Mouse (Mus musculus): ENCODE measurements at regions not wholly inside any gene's neighbourhood (a gene's known extent, or its start where the extent isn't known, plus 50 kb on each side); places are given as distances from the start of the nearest gene placed in this dataset.

GRCm38 (mm10) chr10:66802691-66803090, 293.2 kb upstream of the Jmjd1c start:
- no peak for DNase-seq (ENCODE audit: low spot score)

GRCm38 (mm10) chr10:66807261-66807968, 288.5 kb upstream of the Jmjd1c start:
- peak; percentile 61 for DNase-seq (ENCODE audit: low spot score)

DNA sequence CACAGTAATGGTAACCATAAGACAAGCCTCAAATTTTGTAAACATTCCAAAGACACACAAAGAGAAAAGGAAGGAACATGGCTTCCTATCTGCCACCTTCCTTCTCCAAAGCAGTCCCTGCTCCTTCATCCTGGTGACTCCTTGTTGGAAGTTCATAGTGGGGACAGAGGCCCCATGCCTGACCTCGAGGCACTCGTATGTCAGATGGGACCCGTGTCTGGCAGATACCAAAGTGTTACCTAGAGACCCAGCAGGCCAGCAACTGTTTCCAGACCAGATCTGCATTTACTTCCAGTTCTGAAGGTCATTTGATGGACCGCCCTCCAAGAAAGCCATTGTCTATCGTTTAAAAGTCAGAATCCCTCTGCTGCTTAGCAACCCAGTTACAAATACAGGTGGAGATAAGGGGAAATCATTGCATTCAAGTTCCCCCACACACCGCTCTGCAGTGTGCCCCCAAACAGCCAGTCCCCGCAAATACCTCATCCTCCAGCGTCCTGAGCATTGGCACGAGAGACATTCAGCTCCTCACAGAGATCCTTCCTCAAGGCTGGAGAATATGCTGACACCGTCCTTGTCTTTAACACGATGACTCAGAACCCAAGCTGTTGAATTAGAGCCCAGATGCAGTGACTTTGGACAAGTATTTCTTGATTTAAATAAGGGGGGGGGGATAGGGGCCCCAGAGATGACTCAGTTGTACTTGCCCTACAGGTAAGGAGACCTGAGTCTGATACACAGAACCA, 283.2 kb upstream of the Jmjd1c start:
- DNase-seq (ENCODE audit: low spot score) = no peak

DNA sequence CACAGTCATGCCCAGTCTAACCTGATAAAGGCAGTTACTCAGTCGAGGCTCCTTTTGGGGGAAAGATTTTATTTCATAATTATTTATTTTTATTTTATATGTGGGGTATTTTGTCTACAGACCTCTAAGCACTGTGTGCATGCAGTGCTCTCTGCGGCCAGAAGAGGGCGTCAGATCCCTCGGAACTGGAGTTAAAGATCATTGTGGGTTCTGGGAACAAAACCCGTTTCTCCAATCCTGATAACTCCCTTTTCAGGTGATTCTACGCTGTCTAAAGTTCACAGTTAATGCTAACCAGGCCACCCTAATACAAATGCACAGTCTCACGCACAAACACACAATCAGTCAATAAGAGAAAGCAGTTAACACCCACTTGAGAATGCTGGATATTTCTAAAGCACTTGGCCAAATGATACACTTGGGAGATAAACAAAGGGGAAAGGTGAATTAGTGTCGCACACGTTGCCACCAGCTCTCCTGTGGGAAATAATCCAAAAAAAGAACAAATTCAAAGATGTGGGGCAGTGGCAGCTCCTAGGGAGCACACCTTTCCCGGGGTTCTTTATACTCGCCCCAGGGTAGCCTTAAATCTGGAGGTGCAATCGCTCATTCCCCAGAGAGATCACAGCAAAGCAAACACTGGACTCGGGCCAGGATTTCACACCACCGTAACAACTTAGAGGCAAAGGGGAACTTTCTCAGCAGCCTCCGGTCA, 281.9 kb upstream of the Jmjd1c start:
- no peak for DNase-seq (ENCODE audit: low spot score)

DNA sequence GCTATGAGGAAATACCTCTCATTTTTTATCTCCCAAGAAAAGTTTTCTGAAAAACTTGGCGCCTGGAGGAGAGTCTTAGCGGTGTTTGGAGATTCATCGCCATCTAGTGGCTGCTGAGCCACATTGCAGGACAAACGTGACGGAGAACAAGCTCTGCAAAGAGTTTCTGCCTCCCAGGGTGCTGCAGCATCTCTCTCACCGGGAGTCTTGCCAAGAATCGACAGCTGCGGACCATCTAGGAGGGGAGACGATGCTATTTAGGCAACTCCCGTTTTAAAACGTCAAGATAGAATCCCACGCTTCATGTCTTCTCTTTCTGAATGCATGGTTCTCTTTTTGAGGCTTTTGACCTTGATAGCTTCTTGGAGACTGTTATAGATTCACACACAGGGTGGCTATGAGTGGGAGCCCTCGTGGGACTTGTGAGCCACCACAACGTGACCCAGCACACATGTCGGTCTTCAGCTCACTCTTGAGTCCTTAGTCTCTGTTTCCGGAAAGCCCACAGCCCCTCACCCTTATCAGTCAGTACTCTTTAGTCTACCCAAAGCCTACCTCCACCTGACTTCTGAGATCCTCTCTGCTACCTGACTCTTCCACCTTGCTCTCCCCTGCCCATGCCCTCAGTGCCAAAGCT, 281.2 kb upstream of the Jmjd1c start:
- DNase-seq (ENCODE audit: low spot score) = peak; percentile 83

- DNase-seq (ENCODE audit: low spot score) = no peak
Observed at GRCm38 (mm10) chr10:66815951-66816350, 280.0 kb upstream of the Jmjd1c start.

DNA sequence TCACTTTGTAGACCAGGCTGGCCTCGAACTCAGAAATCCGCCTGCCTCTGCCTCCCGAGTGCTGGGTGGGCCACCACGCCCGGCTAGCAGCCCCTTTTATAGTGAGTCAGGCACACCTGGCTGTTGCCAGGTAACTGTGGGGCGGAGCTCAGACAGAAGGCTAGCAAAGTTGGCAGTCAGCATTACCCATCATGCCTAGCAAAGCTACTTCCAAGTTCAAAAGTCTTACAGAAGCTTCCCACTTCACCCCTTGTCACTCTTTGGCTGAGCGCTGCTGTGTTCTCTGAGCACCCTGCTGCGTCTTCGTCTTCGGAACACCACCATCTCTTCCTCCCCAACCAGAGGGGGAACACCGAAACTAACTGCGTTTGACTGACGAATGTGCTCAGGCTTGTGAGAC, 279.1 kb upstream of the Jmjd1c start:
- no peak for DNase-seq (ENCODE audit: low spot score)

DNA sequence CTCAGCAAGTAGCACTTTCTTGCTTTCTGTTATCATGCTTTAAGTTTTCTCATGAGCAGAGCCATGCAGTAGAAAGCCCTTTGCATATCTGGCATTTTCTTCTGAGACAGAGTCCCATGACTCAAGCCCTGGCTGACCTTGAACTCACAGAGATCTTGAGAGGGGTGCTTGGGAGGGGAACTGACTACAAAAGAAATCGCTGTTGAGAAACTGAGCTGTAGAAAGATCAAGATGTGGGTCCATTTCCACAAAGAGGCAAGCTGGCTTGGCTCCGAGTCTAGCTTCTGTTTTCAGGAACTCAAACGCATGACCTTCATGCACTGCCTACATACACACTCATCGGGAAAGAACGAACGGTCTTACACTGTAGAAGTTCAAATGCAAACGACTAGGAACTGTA, 278.0 kb upstream of the Jmjd1c start:
- no peak for DNase-seq (ENCODE audit: low spot score)

- DNase-seq (ENCODE audit: low spot score) = no peak
Observed at GRCm38 (mm10) chr10:66819517-66819916, 276.4 kb upstream of the Jmjd1c start.

DNA sequence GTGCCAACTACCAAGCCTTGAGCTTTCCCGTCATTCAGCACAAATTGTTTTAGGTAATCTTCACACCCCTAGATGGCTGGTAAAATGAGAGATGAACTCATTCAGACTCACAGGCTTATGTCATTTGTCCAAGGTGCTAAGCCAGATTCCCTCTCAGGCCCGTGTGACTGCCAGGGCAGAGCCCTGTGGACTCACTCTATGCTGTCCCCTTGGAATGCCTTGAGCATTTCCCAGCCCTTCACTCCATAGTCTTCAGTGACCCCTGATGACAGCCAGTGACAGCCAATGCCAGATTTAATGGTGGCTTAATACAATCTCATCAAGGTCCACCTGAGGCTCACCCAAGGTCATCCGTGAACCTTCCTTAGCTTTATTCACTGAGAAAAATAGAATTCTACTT, 270.2 kb upstream of the Jmjd1c start:
- DNase-seq (ENCODE audit: low spot score) = no peak

DNA sequence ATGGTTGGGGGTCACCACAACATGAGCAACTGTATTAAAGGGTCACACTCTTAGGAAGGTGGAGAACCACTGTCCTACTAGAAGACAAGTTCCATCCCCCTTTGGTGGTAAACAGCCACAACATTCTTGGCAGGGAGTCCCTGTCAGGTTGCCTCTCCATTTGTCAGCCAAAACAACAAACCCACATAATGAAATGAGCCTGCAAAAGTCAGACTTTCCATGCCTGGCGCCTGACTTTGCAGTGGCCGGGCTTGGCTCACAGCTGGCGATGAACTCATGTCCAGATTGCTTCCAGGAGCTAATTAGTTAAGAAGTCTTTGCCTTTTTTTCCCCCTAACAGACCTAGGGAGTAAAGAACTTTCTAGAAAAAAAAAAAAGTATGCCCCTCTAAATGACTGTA, 269.6 kb upstream of the Jmjd1c start:
- no peak for DNase-seq (ENCODE audit: low spot score)

- no peak for DNase-seq (ENCODE audit: low spot score)
Observed at GRCm38 (mm10) chr10:66834974-66835373, 261.0 kb upstream of the Jmjd1c start.

DNA sequence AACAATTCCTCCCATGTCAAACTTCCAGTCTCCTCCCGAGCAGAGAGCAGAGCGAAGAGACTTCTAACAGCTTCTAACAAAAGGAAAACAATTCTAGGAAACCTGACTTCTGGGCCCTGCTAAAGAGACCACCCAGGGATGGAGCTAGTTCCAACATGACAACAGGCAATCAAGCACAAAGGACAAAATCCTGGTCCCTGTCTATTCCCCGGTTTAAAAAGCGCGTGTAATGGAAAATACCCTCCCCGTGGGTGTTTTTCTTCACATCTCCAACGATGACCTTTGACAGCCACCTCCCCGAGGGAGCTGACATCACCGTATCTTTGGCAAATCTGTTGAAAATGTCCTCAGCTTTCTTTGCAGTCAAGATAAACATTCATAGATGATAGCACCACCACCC, 256.9 kb upstream of the Jmjd1c start:
- no peak for DNase-seq (ENCODE audit: low spot score)

DNA sequence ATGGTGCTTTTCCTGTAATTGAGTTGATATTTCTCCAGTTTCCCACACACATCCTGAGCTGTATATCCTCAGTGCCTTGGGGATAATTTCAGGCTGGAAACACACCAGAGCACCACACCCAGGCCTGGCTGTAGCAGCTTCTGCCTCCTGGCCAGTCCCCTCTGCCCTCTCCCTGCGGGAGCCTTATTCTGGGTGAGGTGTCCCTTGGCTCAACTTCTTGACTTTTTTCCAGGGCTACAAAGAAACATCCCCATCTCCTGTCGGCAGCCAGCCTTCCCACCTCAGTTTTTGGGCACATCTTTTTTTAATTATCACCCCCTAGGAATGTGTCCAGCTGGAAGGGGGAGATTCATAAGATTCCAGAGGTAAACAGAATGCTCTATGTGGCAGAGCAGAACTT, 252.7 kb upstream of the Jmjd1c start:
- DNase-seq (ENCODE audit: low spot score) = no peak

DNA sequence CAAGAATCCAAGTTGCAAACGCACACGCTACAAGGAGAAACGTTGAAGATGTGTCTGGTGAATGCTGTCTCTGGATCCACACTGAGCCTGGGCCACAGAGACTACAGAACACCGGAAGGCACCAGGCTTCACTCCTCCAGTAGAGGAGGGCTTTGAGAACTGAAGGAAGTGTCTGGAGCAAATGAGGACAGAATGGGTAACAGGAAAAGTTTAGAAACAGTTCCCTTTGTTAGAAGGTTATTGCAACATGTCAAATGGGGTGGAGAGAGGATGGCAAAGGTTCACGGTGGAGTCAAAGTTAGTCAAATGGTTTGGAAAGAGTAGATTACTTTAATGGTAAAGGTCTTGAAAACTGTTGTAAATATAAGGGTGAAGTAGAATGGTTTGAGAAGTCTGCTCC, 247.1 kb upstream of the Jmjd1c start:
- no peak for DNase-seq (ENCODE audit: low spot score)

DNA sequence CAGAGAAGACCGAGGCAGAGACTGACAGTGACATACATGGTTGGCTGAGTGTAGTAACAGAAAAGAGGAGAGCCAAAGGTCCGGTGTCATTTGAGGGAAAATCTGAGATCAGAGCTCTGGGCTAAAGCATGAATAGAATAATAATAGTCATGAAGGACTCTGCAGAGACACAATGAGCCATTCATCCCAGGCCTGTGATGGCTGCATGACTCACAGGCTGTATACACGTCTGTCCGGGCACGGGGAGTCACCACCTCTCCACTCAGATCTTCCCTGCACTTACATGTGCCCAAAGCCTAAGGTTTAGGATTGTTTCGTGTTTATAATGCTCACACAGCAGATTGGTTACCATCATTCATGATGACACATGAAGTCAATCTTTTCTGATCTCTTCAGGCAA, 246.2 kb upstream of the Jmjd1c start:
- no peak for DNase-seq (ENCODE audit: low spot score)

DNA sequence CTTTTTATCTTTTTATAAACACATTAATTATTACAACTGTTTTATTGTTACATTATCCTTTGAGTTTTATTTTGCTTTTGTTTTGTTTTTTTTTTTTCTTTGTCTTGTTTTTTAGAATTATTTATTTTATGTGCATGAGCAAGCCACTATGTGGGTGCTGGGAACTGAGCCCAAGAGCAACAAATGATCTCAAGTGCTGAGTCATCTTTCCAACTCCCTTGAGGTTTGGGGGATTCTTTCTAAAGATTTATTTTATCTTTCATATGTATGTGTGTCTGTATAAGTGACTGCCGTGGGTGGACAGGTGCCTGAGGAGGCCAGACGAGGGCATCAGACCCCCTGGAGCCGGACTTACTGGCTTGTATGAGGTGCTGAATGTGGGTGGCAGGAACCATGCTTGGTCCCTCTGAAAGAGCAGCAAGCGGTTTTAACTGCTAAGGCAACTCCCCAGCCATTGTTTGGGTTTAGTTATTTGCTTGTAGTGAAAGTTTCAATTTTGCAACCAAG, 244.9 kb upstream of the Jmjd1c start:
- DNase-seq (ENCODE audit: low spot score) = no peak

GRCm38 (mm10) chr10:66851841-66852240, 244.1 kb upstream of the Jmjd1c start:
- DNase-seq (ENCODE audit: low spot score) = no peak

DNA sequence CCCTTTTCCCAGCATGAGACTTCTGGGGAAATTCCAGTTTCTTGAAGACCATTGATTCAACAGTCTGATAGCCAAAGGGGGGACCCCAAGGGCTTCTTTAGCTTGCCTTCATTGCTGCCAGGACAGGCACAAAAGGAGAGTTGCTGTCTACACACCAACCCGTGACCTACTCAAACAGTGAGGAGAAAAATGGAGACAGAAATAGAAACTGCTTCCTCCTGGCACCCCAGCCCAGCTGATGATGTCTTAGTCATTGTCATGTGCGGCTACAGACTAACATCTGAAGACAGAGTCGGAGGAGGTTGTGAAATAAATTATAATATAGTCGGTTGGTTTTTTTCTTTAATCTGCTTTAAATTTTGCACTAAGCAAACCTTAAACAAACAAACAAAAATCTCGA, 243.2 kb upstream of the Jmjd1c start:
- no peak for DNase-seq (ENCODE audit: low spot score)

- DNase-seq (ENCODE audit: low spot score) = peak; percentile 85
Observed at GRCm38 (mm10) chr10:66853258-66853657, 242.7 kb upstream of the Jmjd1c start.

DNA sequence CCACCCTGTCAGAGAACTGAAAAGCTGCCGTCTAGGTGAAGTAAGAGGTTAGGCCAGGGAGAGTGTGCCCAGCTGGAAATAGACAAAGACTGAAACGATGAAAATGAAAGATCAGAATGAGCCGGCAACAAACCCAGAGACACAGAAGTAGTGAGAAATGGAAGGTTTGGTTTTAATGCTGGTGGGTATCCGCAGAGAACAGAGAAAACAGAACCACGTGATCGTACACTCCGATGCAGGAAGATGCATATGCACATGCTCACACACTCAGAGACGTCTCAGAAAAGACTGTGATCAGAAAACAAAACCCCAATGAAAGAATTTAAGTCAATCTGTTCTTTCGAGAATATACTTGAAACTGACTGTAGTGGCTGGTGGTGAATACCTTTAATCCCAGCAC, 241.0 kb upstream of the Jmjd1c start:
- DNase-seq (ENCODE audit: low spot score) = no peak

DNA sequence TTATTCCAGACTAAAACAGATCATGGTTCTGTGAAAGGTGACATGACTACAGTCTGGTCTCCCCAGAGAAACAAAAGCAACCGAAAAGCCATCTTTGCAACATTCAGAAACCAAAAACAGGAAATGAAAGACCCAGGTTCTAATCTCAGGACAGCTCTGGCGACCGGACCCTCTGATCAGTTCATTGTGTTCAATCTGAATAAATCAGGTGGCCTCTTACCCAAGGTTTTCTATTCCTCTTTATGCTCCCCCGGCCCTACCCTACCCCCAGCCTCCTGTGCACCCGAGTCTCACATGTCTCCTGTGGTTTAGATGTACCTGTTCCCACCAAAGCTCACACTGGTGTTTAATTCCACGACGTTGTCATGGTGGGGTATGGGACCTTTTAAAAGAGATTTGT, 238.6 kb upstream of the Jmjd1c start:
- DNase-seq (ENCODE audit: low spot score) = no peak

DNA sequence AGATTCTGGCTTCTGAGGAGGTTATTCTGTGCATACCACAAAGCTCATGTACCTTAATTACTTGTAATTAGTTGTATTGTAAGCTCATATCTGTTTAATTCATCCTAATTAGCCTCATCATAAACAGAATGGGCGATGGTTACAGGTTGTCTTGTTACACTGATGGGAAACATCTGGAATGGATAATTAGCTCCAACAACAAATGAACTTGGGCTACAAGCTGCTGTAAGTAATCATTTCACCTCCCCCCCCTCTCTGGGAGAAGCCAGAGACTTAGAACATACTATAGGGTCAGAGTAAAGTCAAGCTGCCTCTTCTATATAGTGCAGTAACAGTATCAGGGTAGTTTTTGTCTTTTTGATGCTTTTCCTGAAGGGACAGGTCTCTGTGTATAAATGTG, 234.5 kb upstream of the Jmjd1c start:
- DNase-seq (ENCODE audit: low spot score) = no peak

Data from lung, postnatal 25 days (tissue).